12 mouse cellular contexts compared by ENCODE assay signal in genomic region chr11:118431100-118431948, GRCm38 (mm10). TPM values are rescaled to one million over a fixed set of nuclear protein-coding genes. Genes with fewer than 3 reads are reported as not detected.
DNase-seq lines count a peak whose midpoint lies in the region; ATAC-seq and TF ChIP-seq lines count a peak whose summit lies in the region.
"Had no signal": no experiment of that assay in that cellular context is flagged by ENCODE, and none has a peak within 500 bp of the region (broad histone marks: within the 10 kb centered on the region; RNA-seq: fewer than 3 reads in every experiment).

No protein-coding gene starts in this region.

- no peak for TF ChIP-seq CTCF in liver, postnatal 0 days (IDR thresholded peaks at IDR 0.05; ENCODE audit: low read depth)

- H3K36me3 ChIP-seq in heart, embryonic 10.5 days, result no peaks in the 10 kb centered on the region
- no peaks in the 10 kb centered on the region for H3K36me3 ChIP-seq in liver, postnatal 0 days (replicated peaks; ENCODE audit: insufficient read depth, low read length)
- no peaks in the 10 kb centered on the region for H3K36me3 ChIP-seq in liver, embryonic 12.5 days
- H3K36me3 ChIP-seq in embryonic facial prominence, embryonic 12.5 days, result no peaks in the 10 kb centered on the region
- H3K36me3 ChIP-seq in stomach, embryonic 15.5 days, result no peaks in the 10 kb centered on the region

- no peak for ATAC-seq in liver, postnatal 0 days
- ATAC-seq in liver, embryonic 12.5 days, result no peak
- no peak for ATAC-seq in embryonic facial prominence, embryonic 12.5 days (ENCODE audit: insufficient number of reproducible peaks, insufficient read depth, low FRiP score, low TSS enrichment)
- no peak for ATAC-seq in stomach, embryonic 15.5 days (ENCODE audit: insufficient read depth, low FRiP score, low read depth)
- ATAC-seq: activated CD4-positive, CD25-positive, alpha-beta regulatory T cell, adult 4 months had no signal

- 71% methylated on average over 16 of the region's 16 CpGs for WGBS in heart, embryonic 10.5 days
- 68% methylated on average over 16 of the region's 16 CpGs for WGBS in liver, postnatal 0 days (ENCODE audit: insufficient replicate concordance)
- WGBS in liver, embryonic 12.5 days (ENCODE audit: insufficient replicate concordance), result 76% methylated on average over 16 of the region's 16 CpGs
- WGBS in embryonic facial prominence, embryonic 12.5 days, result 58% methylated on average over 16 of the region's 16 CpGs
- 73% methylated on average over 16 of the region's 16 CpGs for WGBS in stomach, embryonic 15.5 days

- H3K9me3 ChIP-seq in heart, embryonic 10.5 days, result no peaks in the 10 kb centered on the region
- no peaks in the 10 kb centered on the region for H3K9me3 ChIP-seq in liver, postnatal 0 days (ENCODE audit: low read length)
- H3K9me3 ChIP-seq in liver, embryonic 12.5 days (replicated peaks), result no peaks in the 10 kb centered on the region
- H3K9me3 ChIP-seq in embryonic facial prominence, embryonic 12.5 days, result no peaks in the 10 kb centered on the region
- H3K9me3 ChIP-seq in stomach, embryonic 15.5 days, result no peaks in the 10 kb centered on the region
- H3K9me3 ChIP-seq: megakaryocyte, embryonic 14.5 days had no signal

- H3K4me1 ChIP-seq in heart, embryonic 10.5 days, result peaks cover 77% of the 10 kb centered on the region
- H3K4me1 ChIP-seq in liver, postnatal 0 days (ENCODE audit: insufficient read depth), result no peaks in the 10 kb centered on the region
- peaks cover 24% of the 10 kb centered on the region for H3K4me1 ChIP-seq in liver, embryonic 12.5 days
- peaks cover 70% of the 10 kb centered on the region for H3K4me1 ChIP-seq in embryonic facial prominence, embryonic 12.5 days
- peaks cover 50% of the 10 kb centered on the region for H3K4me1 ChIP-seq in stomach, embryonic 15.5 days

- DNase-seq in heart, embryonic 10.5 days (ENCODE audit: low spot score), result no peak
- no peak for DNase-seq in heart, postnatal 10 days
- no peak for DNase-seq in liver, postnatal 0 days
- no peak for DNase-seq in embryo, embryonic 11 days
- DNase-seq: layer of hippocampus, adult 9-11 months had no signal

- H3K9ac ChIP-seq in liver, postnatal 0 days (replicated peaks), result no peak overlapping the region
- no peak overlapping the region for H3K9ac ChIP-seq in liver, embryonic 12.5 days
- H3K9ac ChIP-seq in embryonic facial prominence, embryonic 12.5 days, result no peak overlapping the region; the same call in 1 of the 2 replicates
- H3K9ac ChIP-seq in stomach, embryonic 15.5 days, result no peak overlapping the region
- H3K9ac ChIP-seq: liver, embryonic 14.5 days had no signal

- peaks cover 18% of the 10 kb centered on the region; the same call in 1 of the 2 replicates for H3K27me3 ChIP-seq in heart, embryonic 10.5 days (ENCODE audit: insufficient read depth, poor library complexity, severe bottlenecking)
- H3K27me3 ChIP-seq in liver, postnatal 0 days (ENCODE audit: insufficient read depth, low read length), result peaks cover 7% of the 10 kb centered on the region; the same call in 1 of the 2 replicates
- peaks cover 46% of the 10 kb centered on the region for H3K27me3 ChIP-seq in liver, embryonic 12.5 days (replicated peaks)
- H3K27me3 ChIP-seq in embryonic facial prominence, embryonic 12.5 days, result no peaks in the 10 kb centered on the region
- H3K27me3 ChIP-seq in stomach, embryonic 15.5 days (replicated peaks), result no peaks in the 10 kb centered on the region

- no peak overlapping the region for H3K4me2 ChIP-seq in liver, postnatal 0 days (ENCODE audit: low read depth, low read length)
- no peak overlapping the region for H3K4me2 ChIP-seq in liver, embryonic 12.5 days
- no peak overlapping the region for H3K4me2 ChIP-seq in embryonic facial prominence, embryonic 12.5 days (replicated peaks)
- no peak overlapping the region for H3K4me2 ChIP-seq in stomach, embryonic 15.5 days

- H3K4me3 ChIP-seq in heart, embryonic 10.5 days, result no peak overlapping the region
- H3K4me3 ChIP-seq in liver, postnatal 0 days (ENCODE audit: low read depth, low read length), result no peak overlapping the region
- no peak overlapping the region for H3K4me3 ChIP-seq in liver, embryonic 12.5 days
- no peak overlapping the region for H3K4me3 ChIP-seq in embryonic facial prominence, embryonic 12.5 days
- H3K4me3 ChIP-seq in stomach, embryonic 15.5 days (replicated peaks), result no peak overlapping the region
- H3K4me3 ChIP-seq: megakaryocyte, embryonic 14.5 days; myocyte had no signal

- intact Hi-C loops in heart, postnatal 10 days (cut with DNase I), result no loop called here

- TF ChIP-seq EP300 in liver, postnatal 0 days (IDR thresholded peaks at IDR 0.05; ENCODE audit: low read depth), result no peak

- H3K27ac ChIP-seq in heart, embryonic 10.5 days, result 0 out of 2 replicates have a peak overlapping the region, but pooled peaks have one; percentile 6
- peak overlapping the region; percentile 44; the same call in 1 of the 2 replicates for H3K27ac ChIP-seq in liver, postnatal 0 days (ENCODE audit: low read depth)
- H3K27ac ChIP-seq in liver, embryonic 12.5 days, result no peak overlapping the region
- peak overlapping the region; percentile 30; the same call in 1 of the 2 replicates for H3K27ac ChIP-seq in embryonic facial prominence, embryonic 12.5 days
- 0 out of 2 replicates have a peak overlapping the region, but pooled peaks have one; percentile 13 for H3K27ac ChIP-seq in stomach, embryonic 15.5 days
- H3K27ac ChIP-seq: liver, embryonic 14.5 days had no signal

RNA-seq across cellular contexts. Expression of gene C1qtnf1, which starts 3.3 kb away (rescaled TPM):
- 2.7 and 3.3 TPM in 2 replicates for polyA plus RNA-seq in heart, embryonic 10.5 days (2016; fragmentation: Nextera tagmentation; extraction: Ambion mirVana)
- 10 to 100 TPM; 38.0 to 38.4 TPM for total RNA-seq in heart, postnatal 10 days (2021)
- 5.8 and 5.9 TPM in 2 replicates for polyA plus RNA-seq in liver, postnatal 0 days (2015; fragmentation: Nextera tagmentation; extraction: Ambion mirVana)
- polyA plus RNA-seq in liver, embryonic 12.5 days (2016; fragmentation: Nextera tagmentation; extraction: Ambion mirVana), result 1.8 and 2.2 TPM in 2 replicates
- 5.7 and 6.7 TPM in 2 replicates for polyA plus RNA-seq in embryonic facial prominence, embryonic 12.5 days (2016; fragmentation: Nextera tagmentation; extraction: Ambion mirVana)
- 6.8 and 8.3 TPM in 2 replicates for polyA plus RNA-seq in stomach, embryonic 15.5 days (2015; fragmentation: Nextera tagmentation; extraction: Ambion mirVana)
- polyA plus RNA-seq: activated CD4-positive, CD25-positive, alpha-beta regulatory T cell, adult 4 months had no signal

RNA-seq across cellular contexts. Expression of gene Cant1, which starts 12.4 kb away (rescaled TPM):
- 22.4 and 23.5 TPM in 2 replicates for polyA plus RNA-seq in heart, embryonic 10.5 days (2016; fragmentation: Nextera tagmentation; extraction: Ambion mirVana)
- total RNA-seq in heart, postnatal 10 days (2021), result 10 to 100 TPM; 20.4 to 22.0 TPM
- polyA plus RNA-seq in liver, postnatal 0 days (2015; fragmentation: Nextera tagmentation; extraction: Ambion mirVana), result 7.5 and 7.8 TPM in 2 replicates
- 14.5 and 14.9 TPM in 2 replicates for polyA plus RNA-seq in liver, embryonic 12.5 days (2016; fragmentation: Nextera tagmentation; extraction: Ambion mirVana)
- 33.4 and 35.5 TPM in 2 replicates for polyA plus RNA-seq in embryonic facial prominence, embryonic 12.5 days (2016; fragmentation: Nextera tagmentation; extraction: Ambion mirVana)
- 30.7 and 32.1 TPM in 2 replicates for polyA plus RNA-seq in stomach, embryonic 15.5 days (2015; fragmentation: Nextera tagmentation; extraction: Ambion mirVana)

RNA-seq across cellular contexts. Expression of gene Lgals3bp, which starts 29.4 kb away (rescaled TPM):
- 5.1 and 6.2 TPM in 2 replicates for polyA plus RNA-seq in heart, embryonic 10.5 days (2016; fragmentation: Nextera tagmentation; extraction: Ambion mirVana)
- 10 to 100 TPM; 31.3 to 31.7 TPM for total RNA-seq in heart, postnatal 10 days (2021)
- polyA plus RNA-seq in liver, postnatal 0 days (2015; fragmentation: Nextera tagmentation; extraction: Ambion mirVana), result 68.3 and 74.1 TPM in 2 replicates
- 22.7 TPM in 2 replicates for polyA plus RNA-seq in liver, embryonic 12.5 days (2016; fragmentation: Nextera tagmentation; extraction: Ambion mirVana)
- 1.4 and 2.7 TPM in 2 replicates for polyA plus RNA-seq in embryonic facial prominence, embryonic 12.5 days (2016; fragmentation: Nextera tagmentation; extraction: Ambion mirVana)
- 67.4 and 81.5 TPM in 2 replicates for polyA plus RNA-seq in stomach, embryonic 15.5 days (2015; fragmentation: Nextera tagmentation; extraction: Ambion mirVana)

RNA-seq across cellular contexts. Expression of gene Engase, which starts 45.3 kb away (rescaled TPM):
- 5.1 and 7.8 TPM in 2 replicates for polyA plus RNA-seq in heart, embryonic 10.5 days (2016; fragmentation: Nextera tagmentation; extraction: Ambion mirVana)
- total RNA-seq in heart, postnatal 10 days (2021), result 1 to 10 TPM; 6.6 to 7.1 TPM
- 4.9 and 5.6 TPM in 2 replicates for polyA plus RNA-seq in liver, postnatal 0 days (2015; fragmentation: Nextera tagmentation; extraction: Ambion mirVana)
- 11.7 and 12.6 TPM in 2 replicates for polyA plus RNA-seq in liver, embryonic 12.5 days (2016; fragmentation: Nextera tagmentation; extraction: Ambion mirVana)
- 7.1 and 8.9 TPM in 2 replicates for polyA plus RNA-seq in embryonic facial prominence, embryonic 12.5 days (2016; fragmentation: Nextera tagmentation; extraction: Ambion mirVana)
- 10.1 and 11.5 TPM in 2 replicates for polyA plus RNA-seq in stomach, embryonic 15.5 days (2015; fragmentation: Nextera tagmentation; extraction: Ambion mirVana)
